Mouse (Mus musculus) myocyte (in vitro differentiated cells): ENCODE results near the gene Milr1. TPM values are rescaled to one million over a fixed set of nuclear protein-coding genes. Genes with fewer than 3 reads are reported as not detected.

Source experiments
- H3K27me3 ChIP-seq: one replicate; pipeline ENCODE4 v1.6.1; 2011; ENCODE audit not compliant: control insufficient read depth, insufficient read depth, insufficient read length
- H3K36me3 ChIP-seq: one replicate; pipeline ENCODE4 v1.6.1; 2011; ENCODE audit not compliant: control insufficient read depth, insufficient read depth
- H3K4me2 ChIP-seq: one replicate; pipeline ENCODE4 v1.6.1; 2011; ENCODE audit warnings: low read depth, control low read depth
- H3K4me3 ChIP-seq: one replicate; pipeline ENCODE4 v1.5.1; 2011; ENCODE audit warnings: mild to moderate bottlenecking, control low read depth, moderate library complexity
- H3K79me2 ChIP-seq: one replicate; pipeline ENCODE4 v1.6.1; 2011; ENCODE audit not compliant: control insufficient read depth, insufficient read depth
- H3ac ChIP-seq: one replicate; pipeline ENCODE4 v1.6.1; 2011; ENCODE audit not compliant: control insufficient read depth, insufficient read length
- CEBPB ChIP-seq: IDR thresholded peaks from 2 replicates; pipeline ENCODE4 v1.6.1; 2011; ENCODE audit warnings: mild to moderate bottlenecking, moderate library complexity; ENCODE audit not compliant: poor library complexity, insufficient read depth, severe bottlenecking
- E2F4 ChIP-seq: IDR thresholded peaks from one replicate; pipeline ENCODE4 v1.6.1; 2011; ENCODE audit warnings: mild to moderate bottlenecking, control low read depth, moderate library complexity; ENCODE audit not compliant: insufficient read depth
- MAX ChIP-seq: IDR thresholded peaks from one replicate; pipeline ENCODE4 v1.6.1; 2011; ENCODE audit warnings: low read depth, mild to moderate bottlenecking, control low read depth
- MYOD1 ChIP-seq, 3 experiments: IDR thresholded peaks; one replicate each; pipeline ENCODE4 v1.6.1; 2011; ENCODE audit warnings: control low read depth in 2 of 3, low read depth in 2 of 3, mild to moderate bottlenecking in 2 of 3, moderate library complexity in 1 of 3; ENCODE audit not compliant: insufficient read length in 2 of 3, control insufficient read depth in 1 of 3
- MYOG ChIP-seq, 3 experiments: IDR thresholded peaks; one replicate each; pipeline ENCODE4 v1.6.1; 2011; ENCODE audit warnings: control low read depth in 2 of 3, low read depth in 2 of 3, mild to moderate bottlenecking in 2 of 3; ENCODE audit not compliant: insufficient read length in 2 of 3, control insufficient read depth in 1 of 3, insufficient read depth in 1 of 3
- POLR2A ChIP-seq: IDR thresholded peaks from one replicate; pipeline ENCODE4 v1.6.1; 2011; ENCODE audit warnings: low read depth, mild to moderate bottlenecking, control low read depth, moderate library complexity; ENCODE audit not compliant: insufficient read length
- POLR2AphosphoS2 ChIP-seq: IDR thresholded peaks from one replicate; pipeline ENCODE4 v1.6.1; 2011; ENCODE audit warnings: low read depth, control low read depth; ENCODE audit not compliant: insufficient read length
- REST ChIP-seq: IDR thresholded peaks from one replicate; pipeline ENCODE4 v1.6.1; 2011; ENCODE audit warnings: mild to moderate bottlenecking, control low read depth, moderate library complexity; ENCODE audit not compliant: insufficient read depth, insufficient read length
- SRF ChIP-seq: IDR thresholded peaks from one replicate; pipeline ENCODE4 v1.6.1; 2011; ENCODE audit warnings: low read depth; ENCODE audit not compliant: control insufficient read depth, insufficient read length
- TCF12 ChIP-seq: IDR thresholded peaks from one replicate; pipeline ENCODE4 v1.6.1; 2011; ENCODE audit warnings: mild to moderate bottlenecking, control low read depth; ENCODE audit not compliant: poor library complexity, insufficient read depth, severe bottlenecking
- TCF3 ChIP-seq: IDR thresholded peaks from one replicate; pipeline ENCODE4 v1.6.1; 2011; ENCODE audit warnings: low read depth, control low read depth; ENCODE audit not compliant: insufficient read length
- USF1 ChIP-seq: IDR thresholded peaks from one replicate; pipeline ENCODE4 v1.6.1; 2011; ENCODE audit warnings: low read depth, mild to moderate bottlenecking, control low read depth, moderate library complexity
- polyA plus RNA-seq: library from polyadenylated mRNA; unstranded; fragments of >200 nt; fragmentation: generic; extraction: Trizol; gene quantifications from one replicate; pipeline ENCODE4 v1.2.1, GENCODE M21; 2012; ENCODE audit warnings: missing spikeins

The Milr1 gene
- 7.7 TPM for polyA plus RNA-seq

DNA sequence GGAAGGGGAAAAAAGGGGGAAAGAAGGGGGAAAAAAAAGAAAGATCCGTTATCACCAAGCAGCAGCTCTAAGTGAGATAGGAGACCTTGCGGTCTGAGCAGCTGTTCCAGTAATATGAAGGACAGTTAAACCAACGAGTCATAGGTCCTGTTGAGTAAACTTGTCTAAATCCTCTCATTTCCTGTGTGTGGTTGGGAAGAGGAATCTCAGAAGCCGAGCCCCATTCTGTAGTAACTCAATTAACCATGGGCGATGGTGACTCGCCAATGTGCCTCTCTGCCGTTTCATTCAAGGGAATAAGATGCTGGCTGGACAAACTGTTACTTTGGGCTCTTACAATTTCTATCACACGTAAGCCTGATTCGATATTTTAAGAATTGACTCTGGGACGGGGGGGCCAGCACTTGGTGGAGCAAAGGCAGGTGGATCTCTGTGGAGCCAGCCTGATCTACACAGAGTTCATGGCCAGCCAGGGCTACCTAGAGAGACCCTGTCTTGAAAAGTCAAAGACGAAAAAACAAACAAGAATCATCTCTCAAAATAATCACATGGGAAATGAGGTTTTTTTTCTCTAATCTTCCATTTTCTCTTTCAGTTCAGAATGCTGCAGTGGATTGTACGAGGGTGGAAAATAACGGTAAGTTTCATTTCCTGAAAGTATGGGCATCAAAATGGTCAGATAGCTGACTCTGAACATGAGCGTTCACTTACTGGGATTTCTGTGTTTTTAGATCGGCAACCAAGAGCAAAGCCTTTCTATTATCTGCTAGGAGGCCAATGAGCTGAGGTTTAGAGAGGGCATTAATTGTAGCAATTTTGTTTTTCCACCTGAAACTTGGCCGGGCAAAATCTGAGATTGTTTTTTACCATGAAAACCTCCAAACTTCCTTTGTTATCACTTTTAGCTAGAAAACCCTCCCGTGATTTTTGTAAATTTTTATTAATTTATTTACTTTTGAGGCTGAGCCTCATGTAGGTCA lies at the start of gene Milr1:
Gene Milr1, plus strand, starts transcription at position 188 of the 980 bp plus-strand sequence.
- Histone ChIP-seq H3K36me3 (no peaks in the 10 kb centered on the region), H3K4me3 (peak within 1 kb of the TSS; percentile 2), H3K4me2 (peak within 1 kb of the TSS; percentile 58), H3K79me2 (no peaks in the 10 kb centered on the region), H3K27me3 (no peaks in the 10 kb centered on the region), H3ac (no peak within 1 kb of the TSS)
- TF ChIP-seq SRF = no peak
- no peak for TF ChIP-seq TCF3
- no peak for TF ChIP-seq USF1
- TF ChIP-seq CEBPB = no peak
- peak; percentile 7 to 81 (median 76) for TF ChIP-seq MYOD1 (IDR thresholded peaks at IDR 0.05; ENCODE audit: control insufficient read depth in 1 of 3, insufficient read length in 2 of 3, low read depth in 2 of 3)
- TF ChIP-seq POLR2AphosphoS2 = no peak
- no peak for TF ChIP-seq POLR2A
- TF ChIP-seq MAX = no peak
- TF ChIP-seq TCF12 = peak; percentile 15
- TF ChIP-seq MYOG (IDR thresholded peaks at IDR 0.05; ENCODE audit: control insufficient read depth in 1 of 3, insufficient read depth in 1 of 3, insufficient read length in 2 of 3, low read depth in 2 of 3) = no peak
- no peak for TF ChIP-seq E2F4
- TF ChIP-seq REST = no peak

DNA sequence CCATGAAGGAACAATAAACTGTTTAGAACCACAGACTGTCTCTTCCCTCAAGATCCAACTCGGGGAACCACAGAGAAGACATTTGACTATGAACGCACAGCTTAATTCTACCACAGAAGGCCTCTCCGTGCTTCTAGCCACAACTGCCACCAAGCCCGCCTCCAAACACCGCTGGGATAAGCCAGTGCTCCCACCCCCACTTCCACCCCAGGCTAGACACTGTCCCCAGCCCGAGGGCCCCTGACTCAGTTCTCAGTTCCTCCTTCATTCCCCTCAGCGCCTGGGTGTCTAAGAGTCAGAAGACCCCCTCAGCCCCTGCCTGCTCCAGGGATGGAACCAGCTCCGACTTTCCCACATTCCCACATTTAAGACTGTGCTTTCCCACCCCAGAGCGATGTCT lies 49.4 kb upstream of the Milr1 start:
- TF ChIP-seq MYOG (IDR thresholded peaks at IDR 0.05; ENCODE audit: control insufficient read depth in 1 of 3, insufficient read depth in 1 of 3, insufficient read length in 2 of 3, low read depth in 2 of 3) (no peak), E2F4 (no peak), POLR2AphosphoS2 (no peak), REST (no peak), SRF (no peak), USF1 (no peak), TCF3 (no peak), MYOD1 (IDR thresholded peaks at IDR 0.05; ENCODE audit: control insufficient read depth in 1 of 3, insufficient read length in 2 of 3, low read depth in 2 of 3) (no peak), CEBPB (no peak), POLR2A (no peak), TCF12 (no peak), MAX (no peak)
- Histone ChIP-seq H3K4me2 (no peak overlapping the region), H3ac (no peak overlapping the region), H3K79me2 (no peaks in the 10 kb centered on the region), H3K4me3 (no peak overlapping the region), H3K36me3 (no peaks in the 10 kb centered on the region), H3K27me3 (no peaks in the 10 kb centered on the region)

DNA sequence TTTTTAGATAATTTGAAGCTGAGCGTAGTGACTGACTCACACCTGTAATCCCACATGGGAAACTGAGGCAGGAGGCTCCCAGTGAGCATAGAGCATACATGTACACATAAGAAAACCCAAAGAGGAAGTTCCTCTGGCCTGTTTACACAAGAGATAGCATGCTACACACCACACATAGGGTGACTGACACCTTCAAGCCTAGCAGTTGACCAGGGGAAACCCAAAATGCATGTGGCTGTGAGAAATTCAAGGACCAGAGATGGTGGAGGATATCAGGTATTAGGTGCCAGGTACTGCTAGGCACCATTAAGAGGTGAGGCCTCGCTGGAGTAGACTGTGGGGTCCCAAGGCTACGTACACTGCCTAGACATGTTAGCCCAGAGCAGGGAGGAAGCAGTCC lies 48.4 kb upstream of the Milr1 start:
- H3K4me3 ChIP-seq = no peak overlapping the region
- no peaks in the 10 kb centered on the region for H3K27me3 ChIP-seq
- H3K79me2 ChIP-seq = no peaks in the 10 kb centered on the region
- no peaks in the 10 kb centered on the region for H3K36me3 ChIP-seq
- TF ChIP-seq MYOD1 (IDR thresholded peaks at IDR 0.05; ENCODE audit: control insufficient read depth in 1 of 3, insufficient read length in 2 of 3, low read depth in 2 of 3) = no peak
- no peak for TF ChIP-seq POLR2A
- no peak for TF ChIP-seq MYOG (IDR thresholded peaks at IDR 0.05; ENCODE audit: control insufficient read depth in 1 of 3, insufficient read depth in 1 of 3, insufficient read length in 2 of 3, low read depth in 2 of 3)
- TF ChIP-seq CEBPB = no peak
- TF ChIP-seq USF1 = no peak
- TF ChIP-seq TCF3 = no peak
- no peak for TF ChIP-seq POLR2AphosphoS2
- TF ChIP-seq TCF12 = no peak
- no peak for TF ChIP-seq REST
- no peak overlapping the region for H3ac ChIP-seq
- H3K4me2 ChIP-seq = no peak overlapping the region

DNA sequence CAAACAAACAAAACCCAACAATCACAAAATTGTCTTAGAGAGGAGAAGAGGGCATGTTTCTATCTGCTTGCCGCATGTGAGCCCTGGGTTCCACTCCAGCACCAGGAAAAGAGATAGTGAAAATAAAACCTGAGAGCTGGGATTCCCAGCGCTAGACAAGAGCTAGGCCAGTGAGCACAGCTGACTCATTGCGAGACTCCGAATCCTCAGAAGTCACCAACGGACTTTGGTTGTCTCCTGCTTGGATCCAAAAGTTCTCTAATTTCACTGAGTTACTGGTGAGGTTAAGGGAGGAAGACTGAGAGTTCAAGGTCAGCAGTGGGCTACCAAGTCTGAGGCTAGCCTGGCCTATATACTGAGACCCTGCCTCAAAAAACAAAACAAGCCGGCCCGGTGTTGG lies 47.1 kb upstream of the Milr1 start:
- Histone ChIP-seq H3K79me2 (no peaks in the 10 kb centered on the region), H3K36me3 (no peaks in the 10 kb centered on the region), H3K27me3 (no peaks in the 10 kb centered on the region), H3ac (no peak overlapping the region), H3K4me3 (no peak overlapping the region), H3K4me2 (no peak overlapping the region)
- TF ChIP-seq USF1 = no peak
- no peak for TF ChIP-seq MAX
- TF ChIP-seq POLR2AphosphoS2 = no peak
- TF ChIP-seq MYOD1 (IDR thresholded peaks at IDR 0.05; ENCODE audit: control insufficient read depth in 1 of 3, insufficient read length in 2 of 3, low read depth in 2 of 3) = no peak
- TF ChIP-seq SRF = no peak
- TF ChIP-seq TCF3 = no peak
- no peak for TF ChIP-seq REST
- no peak for TF ChIP-seq TCF12
